Mouse (Mus musculus) c-Kit-negative CD71-positive TER-119-positive erythroid progenitor cells, embryonic 14.5 days (primary cell): ENCODE measurements around the gene Spata18.

Experiments used
- DNase-seq: peaks from one replicate; pipeline ENCODE4 v3.0.0-alpha.2; 2013; ENCODE audit warnings: low read depth, low spot score

The Spata18 gene

DNA sequence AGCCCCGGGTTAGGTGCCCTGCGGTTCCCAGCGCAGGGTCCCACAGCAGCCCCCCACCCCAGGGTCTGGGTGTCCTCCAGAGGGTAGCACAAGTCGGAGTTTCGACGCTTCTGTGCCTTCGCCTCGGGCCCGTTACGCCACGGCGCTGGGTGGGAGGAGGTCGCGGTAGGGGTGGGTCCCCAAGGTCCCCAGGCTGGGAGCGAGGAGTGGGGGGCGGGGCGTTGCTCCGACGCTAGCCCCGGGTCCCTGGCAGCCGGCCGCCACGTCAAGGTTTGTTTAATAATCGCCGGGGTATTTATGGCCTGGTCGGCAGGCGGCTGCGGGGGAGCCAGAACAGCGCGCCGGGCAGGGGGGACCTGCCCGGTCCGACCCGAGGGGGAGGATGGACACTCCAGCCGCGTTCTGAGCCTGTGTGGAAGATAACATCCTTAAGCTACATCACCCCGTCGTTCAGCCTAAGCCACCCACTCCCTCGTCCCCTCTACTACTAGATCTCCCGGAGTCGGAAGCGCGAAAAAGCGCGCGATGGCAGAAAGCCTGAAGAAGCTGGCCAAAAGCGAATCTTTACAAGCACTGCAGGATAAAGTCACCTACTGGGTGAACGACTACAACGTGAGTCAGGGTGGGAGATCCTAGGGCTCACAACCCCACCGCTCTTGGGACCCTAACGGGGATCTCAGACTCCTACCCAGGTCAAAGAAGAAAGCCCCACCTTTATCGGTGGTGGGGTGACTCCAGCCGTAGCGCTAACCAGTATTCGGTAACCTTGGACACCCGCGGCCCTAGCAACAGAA lies at the start of gene Spata18:
Gene Spata18, plus strand, starts transcription at position 319 of the 794 bp plus-strand sequence.
- no peak for DNase-seq

DNA sequence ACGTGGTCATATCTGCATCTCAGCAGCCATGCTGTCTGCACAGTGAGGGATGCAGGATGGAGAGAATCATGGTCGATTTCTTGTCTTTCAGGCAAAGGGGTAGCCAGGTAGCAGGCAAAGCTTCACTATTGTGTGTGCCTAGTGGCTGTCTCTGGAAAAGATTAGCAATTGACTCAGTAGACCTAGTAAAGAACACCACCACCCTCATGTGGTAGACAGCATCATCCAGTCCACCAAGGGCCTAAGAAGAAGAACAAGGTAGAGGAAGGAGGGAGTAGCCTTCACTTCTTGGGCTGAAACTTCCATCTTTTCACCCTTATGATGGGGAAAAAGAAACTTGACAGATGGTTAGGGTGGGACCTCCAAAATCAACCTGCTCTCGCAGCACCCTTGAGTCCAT lies 48.3 kb upstream of the Spata18 start:
- DNase-seq: no peak

DNA sequence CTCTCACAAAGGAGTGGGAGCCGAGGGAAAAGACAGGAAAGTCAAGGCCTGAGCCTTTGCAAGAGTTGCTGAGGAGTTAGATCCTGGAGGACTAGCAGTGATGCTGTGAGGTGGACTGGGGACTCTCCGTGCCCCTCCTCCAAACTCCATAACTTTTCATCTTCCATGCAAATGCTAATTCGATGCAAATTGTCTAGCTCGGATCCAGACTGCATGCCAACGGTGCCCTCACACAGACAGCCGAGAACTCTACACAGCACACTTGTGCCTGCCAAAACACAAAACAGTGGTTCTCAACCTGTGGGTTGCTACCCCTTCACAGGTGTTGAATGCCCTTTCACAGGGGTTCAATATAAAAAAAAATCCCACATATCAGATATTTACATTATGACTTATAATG lies 46.6 kb upstream of the Spata18 start:
- no peak for DNase-seq

DNA sequence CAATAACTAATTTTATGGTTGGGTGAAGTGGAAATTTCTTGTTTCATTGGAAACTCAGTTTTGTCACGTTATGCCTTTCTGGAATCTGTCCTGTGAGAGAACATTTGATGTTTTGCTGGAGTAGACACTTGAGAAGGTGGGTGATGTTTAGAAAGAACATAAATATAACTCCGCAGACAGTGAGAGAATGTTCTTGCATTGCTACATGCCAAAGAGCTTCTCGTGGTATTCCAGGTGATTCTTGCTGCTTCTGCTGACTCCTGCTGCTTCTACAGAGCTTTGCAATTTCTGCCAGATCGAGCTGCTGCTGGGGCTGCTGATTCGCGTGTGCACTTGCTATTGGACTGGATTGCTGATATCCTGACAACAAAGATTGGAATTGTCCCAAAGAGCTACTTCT lies 46.2 kb upstream of the Spata18 start:
- no peak for DNase-seq

DNA sequence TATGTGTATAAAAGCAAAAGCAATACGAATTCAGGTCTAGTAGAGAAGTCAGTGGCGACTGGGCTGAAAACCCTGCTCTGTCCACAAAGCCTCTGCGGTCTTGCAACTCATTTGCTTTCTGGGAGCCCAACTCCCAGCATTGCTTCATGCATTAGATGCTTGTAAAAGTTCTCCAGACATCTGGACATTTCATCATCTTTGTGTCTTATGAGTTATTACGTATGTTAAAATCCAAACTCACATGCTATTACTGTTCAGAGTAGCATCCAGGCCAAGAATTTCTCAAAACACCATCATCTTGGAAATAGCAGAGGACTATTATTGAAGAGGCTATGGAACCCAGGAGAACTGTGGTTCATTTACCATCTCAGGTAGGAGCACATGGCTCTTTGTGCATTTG lies 40.1 kb upstream of the Spata18 start:
- DNase-seq: no peak

DNA sequence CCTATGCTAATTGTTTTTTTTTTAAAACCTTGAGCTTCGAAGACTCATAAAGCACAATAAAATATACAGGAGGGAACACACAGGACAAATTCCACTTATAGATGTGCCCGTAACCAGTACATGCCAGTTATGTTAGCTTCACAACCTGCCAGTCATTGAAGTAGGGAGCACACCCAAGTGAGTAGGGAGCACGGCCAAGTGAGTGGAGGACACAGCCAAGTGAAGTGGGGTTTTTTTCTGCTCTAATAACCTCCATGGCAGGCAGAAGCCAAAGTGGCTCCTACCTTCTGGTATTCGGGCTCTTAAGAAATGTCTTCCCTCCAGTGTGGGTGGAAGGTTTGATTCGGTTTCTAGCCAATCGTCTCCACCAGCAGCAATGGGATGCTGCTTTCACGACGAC lies 37.9 kb upstream of the Spata18 start:
- no peak for DNase-seq

DNA sequence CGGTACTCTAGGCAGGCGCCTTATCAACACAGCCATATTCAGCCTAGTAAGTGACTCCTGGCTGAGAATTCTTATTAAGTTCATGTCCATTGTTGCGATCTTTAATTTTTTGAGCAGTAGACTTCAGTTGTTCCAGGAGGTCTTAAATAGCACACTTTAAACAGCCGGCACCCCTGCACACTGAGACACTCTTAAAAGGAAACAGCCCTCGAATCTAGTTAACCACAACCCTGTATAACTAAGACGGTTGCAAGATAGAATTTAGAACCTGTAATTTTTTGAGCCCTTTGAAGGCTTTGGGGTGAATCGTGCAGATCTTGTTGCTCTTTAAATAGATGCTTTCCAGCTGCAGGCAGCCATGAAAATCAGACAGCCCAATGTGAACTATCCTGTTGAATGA lies 36.0 kb upstream of the Spata18 start:
- DNase-seq: no peak

DNA sequence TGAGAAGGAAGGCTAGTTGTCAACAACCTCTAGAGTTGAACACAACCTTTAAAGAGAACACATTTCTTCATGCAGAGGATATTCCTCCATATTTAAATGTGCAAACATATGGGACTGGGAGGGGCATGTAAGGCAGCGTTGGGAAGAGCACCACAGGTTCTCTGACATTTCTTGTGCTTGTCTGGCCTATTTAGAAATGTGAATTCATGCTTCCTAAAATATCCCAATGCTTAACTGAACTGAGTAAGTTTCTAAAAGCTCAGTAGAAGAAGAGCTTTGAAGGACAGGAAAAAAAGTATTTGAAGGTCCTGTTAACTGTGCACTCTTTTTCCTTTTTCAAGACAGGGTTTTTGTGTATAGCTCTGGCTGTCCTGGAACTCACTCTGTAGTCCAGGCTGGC lies 32.2 kb upstream of the Spata18 start:
- no peak for DNase-seq

DNA sequence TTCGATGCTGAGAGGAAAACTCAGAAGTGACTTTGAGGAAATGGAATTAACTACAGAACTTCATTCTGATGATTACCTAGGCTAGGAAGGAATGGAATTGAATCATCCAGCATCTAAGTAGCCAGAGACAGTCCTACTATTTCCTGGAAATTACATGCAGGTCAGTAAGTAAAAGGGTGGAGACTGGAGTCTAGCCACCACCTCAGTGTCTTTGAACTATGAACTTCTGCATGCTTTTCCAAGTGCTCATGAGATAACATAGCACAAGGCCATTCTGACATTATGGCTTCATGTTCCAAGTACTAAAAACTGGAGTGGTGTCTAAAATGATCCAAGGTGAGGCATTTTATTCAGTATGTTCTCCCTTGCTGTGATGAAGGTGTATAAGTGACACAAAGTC lies 25.7 kb upstream of the Spata18 start:
- DNase-seq: no peak

DNA sequence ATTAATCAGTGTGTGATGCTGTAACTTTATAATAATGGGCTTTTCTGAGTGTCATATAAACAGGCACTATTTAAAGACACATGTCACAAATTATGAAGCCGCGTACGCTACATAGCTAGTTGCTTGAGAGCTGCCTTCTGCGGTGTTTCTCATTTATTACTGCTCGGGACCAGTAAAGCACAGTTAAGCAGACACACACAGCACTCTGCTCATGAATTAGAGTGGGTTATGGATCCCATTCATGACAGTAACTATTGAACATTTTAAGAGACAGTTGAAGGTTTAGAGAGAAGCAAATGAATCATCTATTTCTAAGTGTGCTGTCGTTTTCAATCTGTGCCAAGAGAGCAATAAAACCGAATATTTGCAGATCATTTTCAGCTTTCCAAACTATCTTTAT lies 24.3 kb upstream of the Spata18 start:
- DNase-seq: no peak

DNA sequence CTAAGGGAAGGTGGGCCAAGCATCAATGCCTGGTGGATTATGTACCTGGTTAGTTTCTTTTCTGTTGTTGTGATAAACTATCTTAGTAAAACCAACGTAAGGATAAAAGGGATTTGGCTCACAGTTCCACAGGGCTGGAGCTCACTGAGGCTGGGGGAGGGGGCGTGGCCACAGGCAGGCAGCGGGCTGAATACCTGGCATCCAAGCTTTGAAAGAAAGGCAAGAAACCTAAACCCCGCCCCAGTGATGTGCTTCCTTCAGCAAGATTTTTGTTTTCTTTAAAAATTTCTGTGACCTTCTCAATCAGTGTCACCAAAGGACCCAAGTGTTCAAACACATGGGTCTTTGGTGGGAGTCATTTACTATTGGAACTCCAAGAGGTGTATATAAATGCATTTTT lies 23.6 kb upstream of the Spata18 start:
- no peak for DNase-seq

DNA sequence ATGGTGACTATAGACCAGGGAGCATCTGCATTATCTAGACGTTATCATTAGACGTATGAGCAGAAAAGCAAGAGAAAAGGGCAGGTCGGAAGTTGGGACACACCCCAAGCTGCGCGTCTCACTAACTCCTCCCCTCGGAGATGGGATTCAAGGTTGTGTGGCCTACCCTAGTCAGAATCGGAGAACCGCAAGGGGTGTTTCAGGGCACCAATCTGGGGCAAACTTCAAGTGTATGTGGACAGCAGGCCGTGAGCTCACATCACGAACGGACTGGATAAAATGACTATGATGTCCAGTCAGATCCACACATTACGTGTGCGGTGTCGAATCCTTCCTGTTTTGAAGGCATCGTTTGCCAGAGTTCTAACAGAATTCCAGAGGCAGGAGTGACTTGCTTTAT lies 23.2 kb upstream of the Spata18 start:
- DNase-seq: no peak

DNA sequence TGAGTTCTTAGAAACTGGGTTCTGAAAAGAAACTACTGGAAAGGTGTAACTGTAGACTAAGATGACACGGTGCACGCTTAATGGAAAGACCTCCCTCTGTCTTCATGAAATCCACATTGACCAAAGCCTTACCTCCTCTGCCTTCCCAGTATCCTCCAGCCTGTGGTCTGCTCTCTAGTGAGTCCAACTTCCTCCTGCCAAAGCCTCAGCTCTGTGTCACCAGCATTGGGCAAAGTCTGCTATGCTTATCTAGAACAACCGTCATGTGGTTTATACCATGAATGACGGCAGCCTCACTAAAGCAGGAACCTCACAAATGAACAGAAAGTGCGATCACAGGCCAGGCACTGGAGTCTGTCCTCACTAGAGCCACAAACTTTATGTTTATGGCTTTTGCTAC lies 21.0 kb upstream of the Spata18 start:
- no peak for DNase-seq

DNA sequence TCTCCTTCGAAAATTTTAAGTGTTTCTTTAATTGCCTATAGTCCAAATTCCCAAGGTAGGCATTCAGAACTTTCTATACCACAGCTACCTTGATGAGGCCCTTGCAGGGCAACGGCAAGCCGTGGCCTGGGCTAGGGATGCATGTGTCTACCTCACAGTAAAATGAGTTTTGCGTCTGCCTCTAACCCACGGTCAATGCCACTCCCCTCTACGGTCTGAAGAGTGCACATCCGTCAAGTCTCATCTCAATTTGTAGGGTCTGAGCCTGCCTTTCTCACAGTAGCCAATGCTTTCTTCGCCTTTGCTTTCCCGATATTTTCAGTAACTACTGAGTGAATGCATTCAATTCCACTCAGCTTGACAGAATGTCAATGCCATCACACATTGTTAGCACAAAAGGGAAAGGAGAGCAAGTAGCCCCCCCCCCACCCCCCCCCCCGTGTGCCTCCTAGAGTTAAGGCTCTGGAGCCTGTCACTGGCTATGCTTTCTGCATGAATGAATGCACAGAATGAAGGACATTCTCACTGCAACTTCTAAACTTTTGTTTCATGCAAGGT lies 20.1 kb upstream of the Spata18 start:
- no peak for DNase-seq

DNA sequence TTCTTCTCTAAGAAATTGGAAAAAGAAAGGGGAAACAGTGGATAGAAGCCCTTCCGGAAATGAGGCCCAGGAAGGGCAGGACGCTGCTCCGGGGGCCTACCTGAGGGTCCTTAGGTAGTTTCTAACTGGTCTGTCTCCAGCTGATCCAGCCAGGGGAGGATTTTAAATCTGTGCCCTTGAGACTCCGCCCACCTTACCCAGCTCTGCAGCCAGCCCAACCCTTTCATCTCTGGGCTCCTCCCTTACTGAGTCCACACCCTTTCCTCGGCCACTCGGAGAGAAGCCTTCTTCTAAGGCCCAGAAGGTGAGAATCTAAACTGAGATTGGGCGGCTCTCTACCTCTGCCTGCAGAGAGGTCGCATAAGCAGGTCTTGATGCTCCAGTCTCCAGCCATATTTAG lies 18.9 kb upstream of the Spata18 start, which contains the start of gene Lrrc66:
Gene Lrrc66, minus strand, starts transcription at position 236 of the 400 bp plus-strand sequence.
- DNase-seq: no peak

DNA sequence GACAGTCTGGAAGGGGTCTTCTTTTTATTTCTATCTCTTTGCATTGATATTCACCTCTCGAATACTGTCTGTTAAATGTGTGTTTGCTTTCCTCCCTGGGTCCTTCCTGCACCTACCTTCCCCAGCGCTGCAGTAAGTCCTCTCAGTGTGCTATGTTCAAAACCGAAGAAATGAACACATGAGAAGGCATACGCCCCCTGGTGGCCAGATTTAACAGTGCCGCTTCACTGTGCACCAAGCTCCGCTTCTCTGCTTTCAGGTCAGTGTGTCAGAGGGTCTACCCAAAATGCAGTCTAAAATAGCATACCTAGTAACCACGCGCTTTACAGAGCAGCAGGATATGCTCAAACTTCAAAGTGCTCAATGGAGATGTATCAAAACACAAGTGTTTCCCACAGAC lies 18.0 kb upstream of the Spata18 start:
- peak; percentile 19 for DNase-seq

DNA sequence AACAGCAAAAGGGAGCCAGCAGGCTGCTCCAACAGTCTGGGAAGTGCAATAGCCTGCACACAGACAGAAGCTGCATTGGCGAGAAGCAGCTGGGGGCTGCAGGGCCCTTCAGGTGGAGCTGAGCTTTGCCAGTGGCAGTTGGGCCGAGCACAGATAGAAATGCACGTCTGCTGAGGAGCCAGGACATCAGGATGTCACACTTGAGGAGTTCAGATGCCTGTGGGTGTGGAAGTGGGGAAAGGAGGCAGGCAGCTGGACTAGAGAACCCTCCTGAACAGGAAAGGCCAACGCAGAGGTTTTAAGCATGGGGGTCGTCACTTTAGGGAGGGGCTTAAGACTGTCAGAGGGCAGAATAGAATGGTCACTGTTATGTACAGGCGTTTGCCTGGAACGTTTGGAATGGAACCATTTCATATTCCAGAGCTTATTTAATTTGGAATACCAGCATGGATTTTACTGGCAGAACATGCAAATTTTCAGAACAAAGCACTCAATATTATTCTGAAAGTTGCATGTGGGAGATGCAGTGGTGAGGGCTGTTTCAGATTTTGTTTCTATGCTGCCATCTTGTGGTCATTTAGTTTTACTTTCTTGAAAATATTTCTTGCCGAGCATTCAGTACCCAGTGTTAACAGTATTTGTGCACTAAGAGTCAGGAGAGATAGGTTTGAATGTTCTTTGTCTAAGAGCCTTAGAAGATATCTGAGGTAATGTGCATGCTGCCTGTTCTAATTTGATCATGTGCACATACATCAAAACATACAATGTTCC lies 13.7 kb upstream of the Spata18 start:
- no peak for DNase-seq

DNA sequence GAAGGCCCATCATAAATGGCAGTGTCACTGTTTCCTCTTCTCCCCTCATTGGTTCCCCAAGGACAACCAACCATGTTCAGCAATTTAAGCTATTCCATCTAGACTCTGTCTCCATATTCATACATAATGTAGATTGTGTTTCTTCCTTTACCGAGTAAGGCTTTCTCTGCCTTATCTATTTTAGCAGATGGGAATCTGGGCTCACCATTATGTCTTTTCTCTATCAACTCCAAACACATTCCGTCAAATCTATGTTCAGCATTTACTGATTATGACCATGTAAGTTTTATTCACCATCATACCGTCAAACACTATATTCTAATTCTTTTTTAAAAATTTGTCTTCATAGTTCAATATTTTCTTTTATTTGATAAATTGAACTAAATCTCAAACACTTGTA lies 10.1 kb upstream of the Spata18 start:
- no peak for DNase-seq

DNA sequence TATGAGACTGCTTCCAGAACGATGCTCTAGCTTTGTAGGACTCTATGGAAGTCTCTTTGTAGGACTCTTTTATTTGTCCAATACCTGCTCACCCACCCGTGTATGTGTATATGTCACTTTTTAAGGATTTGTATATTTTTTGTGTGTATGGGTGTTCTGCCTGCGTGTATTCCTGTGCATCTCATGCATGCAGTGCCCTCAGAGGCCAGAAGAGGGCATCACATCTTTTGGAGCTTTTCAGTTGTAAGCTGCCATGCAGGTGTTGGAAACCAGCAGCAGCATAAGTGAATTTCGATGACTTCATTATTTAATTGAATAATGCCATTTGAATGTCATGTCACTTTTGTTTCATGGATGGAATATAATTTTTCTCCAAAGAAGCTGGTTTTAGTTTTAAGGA lies 9.1 kb upstream of the Spata18 start:
- peak; percentile 4 for DNase-seq

DNA sequence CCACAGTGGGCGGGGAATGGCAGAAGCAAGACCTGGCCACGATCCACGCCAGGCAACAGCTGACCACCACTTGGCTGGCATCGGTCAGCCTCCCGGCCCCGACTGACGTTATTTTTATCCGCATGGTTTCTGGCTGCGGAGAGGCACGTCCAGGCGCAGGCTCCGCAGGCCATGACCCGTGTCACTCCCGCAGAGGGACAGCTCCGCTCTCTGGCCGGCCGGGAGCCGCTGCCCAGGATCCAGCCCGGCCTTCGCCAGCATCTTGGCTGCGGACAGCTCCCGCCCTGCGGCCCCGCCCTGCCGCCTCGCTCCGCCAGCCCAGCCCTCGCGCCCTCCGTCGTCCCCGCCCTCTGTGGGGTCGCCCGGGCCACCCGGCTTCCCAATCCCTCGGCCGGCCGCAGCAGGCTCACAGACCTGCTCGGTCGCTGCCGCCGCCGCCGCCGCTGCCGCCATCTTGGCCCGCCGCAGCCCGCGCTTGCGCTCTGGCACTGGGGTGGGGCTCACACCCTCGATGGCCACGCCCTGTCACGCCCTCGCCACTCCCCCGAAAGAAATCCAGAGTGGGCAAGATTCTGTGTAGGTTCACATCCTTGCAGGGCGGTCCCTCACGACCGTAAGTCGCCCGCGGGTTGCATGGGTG lies 3.8 kb upstream of the Spata18 start, which contains the start of gene Sgcb:
Gene Sgcb, minus strand, starts transcription at position 530 of the 640 bp plus-strand sequence.
- DNase-seq: peak; percentile 5

DNA sequence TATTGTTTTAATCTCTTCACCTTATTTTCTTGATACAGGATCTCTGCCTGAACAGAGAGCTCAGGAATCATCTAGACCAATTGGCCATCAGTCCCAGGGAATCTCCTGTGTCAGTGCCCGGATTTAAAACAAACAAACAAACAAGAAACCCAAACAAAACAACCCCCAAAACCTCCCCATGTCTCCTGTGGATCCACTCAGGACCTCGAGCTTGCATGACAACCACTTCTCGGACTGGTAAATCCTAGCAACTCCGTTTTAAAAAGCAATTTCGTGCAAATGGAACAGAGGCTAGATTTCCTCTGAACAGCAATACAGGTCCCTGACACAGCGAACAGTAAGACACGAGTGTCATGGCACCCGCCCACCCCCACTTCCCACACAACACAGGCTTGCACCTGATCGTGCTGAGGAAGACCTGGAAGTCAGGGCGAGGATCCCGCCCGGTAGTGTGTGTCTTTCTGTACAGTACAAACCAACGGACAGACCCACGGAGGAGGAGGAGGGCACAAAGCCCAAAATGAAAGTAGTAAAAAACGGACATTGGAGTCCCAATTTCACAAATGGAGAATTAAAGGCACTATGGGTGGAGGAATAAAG lies 714 bp upstream of the Spata18 start:
- DNase-seq: no peak

DNA sequence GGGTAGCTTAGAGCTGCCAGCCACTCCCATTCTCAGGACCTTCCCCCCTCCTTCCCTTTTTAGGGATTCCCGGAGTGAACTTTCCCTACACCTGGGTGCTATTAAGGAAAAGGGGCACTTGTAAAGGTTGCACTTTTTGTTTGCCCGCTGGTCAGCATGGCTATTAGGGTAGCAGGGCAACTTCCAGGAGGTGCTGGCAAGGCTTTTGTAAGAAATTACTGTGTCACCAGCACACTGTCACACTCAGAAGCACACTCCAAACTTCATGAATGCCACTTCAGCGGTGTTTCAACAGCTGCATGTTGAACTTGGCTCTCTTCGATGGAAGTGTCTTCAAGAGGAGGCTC lies 649 bp downstream of the Spata18 start:
- DNase-seq: no peak
